Mouse (Mus musculus): ENCODE data around the gene Ptpn6.

- TF ChIP-seq GATA1 (IDR thresholded peaks at IDR 0.05; ENCODE audit: low read length): no peak
- TF ChIP-seq TAL1 (IDR thresholded peaks at IDR 0.05; ENCODE audit: low read length): no peak
Measured at GRCm38 (mm10) chr6:124693243-124693981, 45.1 kb downstream of the Ptpn6 start.

Data from erythroblast, embryonic 14.5 days (primary cell).